Mouse (Mus musculus) hindbrain, embryonic 11.5 days (tissue): ENCODE measurements around the gene Hoxb8. TPM values are rescaled to one million over a fixed set of nuclear protein-coding genes. Genes with fewer than 3 reads are reported as not detected.

ENCODE experiments used
- ATAC-seq: fragments of 200-750 bp; cut with Nextera tagmentation; 2 replicates; pipeline ENCODE4 v1.8.0; 2017; ENCODE audit warnings: mild to moderate bottlenecking, moderate TSS enrichment, moderate library complexity; ENCODE audit not compliant: low FRiP score
- DNase-seq: peaks from one replicate; pipeline ENCODE4 v3.0.0-alpha.2; 2015; ENCODE audit warnings: low spot score
- H3K27ac ChIP-seq: fragments of 300-500 bp; sonication (generic); 2 replicates; pipeline ENCODE4 v1.5.1; 2014; ENCODE audit warnings: mild to moderate bottlenecking, low read depth, low read length
- H3K27me3 ChIP-seq: fragments of 300-500 bp; sonication (generic); 2 replicates; pipeline ENCODE4 v1.6.1; 2014; ENCODE audit warnings: mild to moderate bottlenecking, low read length, moderate library complexity, mixed read lengths; ENCODE audit not compliant: control insufficient read depth, insufficient read depth
- H3K36me3 ChIP-seq: fragments of 300-500 bp; sonication (generic); 2 replicates; pipeline ENCODE4 v1.6.1; 2014; ENCODE audit warnings: mild to moderate bottlenecking, low read length, moderate library complexity, mixed read lengths; ENCODE audit not compliant: control insufficient read depth, insufficient read depth
- H3K4me1 ChIP-seq: fragments of 300-500 bp; sonication (generic); replicated peaks from 2 replicates; pipeline ENCODE4 v1.6.1; 2014; ENCODE audit warnings: low read length, mixed read lengths; ENCODE audit not compliant: control insufficient read depth, insufficient read depth
- H3K4me2 ChIP-seq: fragments of 300-500 bp; sonication (generic); replicated peaks from 2 replicates; pipeline ENCODE4 v1.6.1; 2014; ENCODE audit warnings: mild to moderate bottlenecking, low read depth, low read length
- H3K4me3 ChIP-seq: fragments of 300-500 bp; sonication (generic); 2 replicates; pipeline ENCODE4 v1.5.1; 2014; ENCODE audit warnings: low read depth, low read length
- H3K9ac ChIP-seq: fragments of 300-500 bp; sonication (generic); 2 replicates; pipeline ENCODE4 v1.6.1; 2014; ENCODE audit warnings: low read depth, low read length
- H3K9me3 ChIP-seq: fragments of 300-500 bp; sonication (generic); 2 replicates; pipeline ENCODE4 v1.6.1; 2016; ENCODE audit warnings: low read length; ENCODE audit not compliant: control insufficient read depth
- WGBS: fragments of 180-500 bp; shearing (Covaris S2); extraction: QIAGEN DNeasy Blood & Tissue Kit; methylation state at CpG from one replicate; pipeline ENCODE4 v1.1.7; 2014; 5-methylcytosine and 5-hydroxymethylcytosine counted together
- polyA plus RNA-seq: library from polyadenylated mRNA; unstranded; fragments of >200 nt; fragmentation: Nextera tagmentation; extraction: Ambion mirVana; gene quantifications from 2 replicates; pipeline ENCODE4 v1.2.1, GENCODE M21; 2014

Gene Hoxb8
- polyA plus RNA-seq, 1 experiment from 2014 or later, result 3.1 TPM

- Histone ChIP-seq H3K27ac (peak overlapping the region; percentile 98), H3K36me3 (no peaks in the 10 kb centered on the region), H3K4me1 (no peaks in the 10 kb centered on the region), H3K9ac (peak overlapping the region; percentile 95), H3K4me2 (peak overlapping the region; percentile 79), H3K27me3 (peaks cover 77% of the 10 kb centered on the region), H3K9me3 (no peaks in the 10 kb centered on the region), H3K4me3 (peak overlapping the region; percentile 56)
- 2% methylated on average over 8 of the region's 8 CpGs for WGBS
- ATAC-seq (no peak), DNase-seq (peak; percentile 57)
Measured at GRCm38 (mm10) chr11:96324965-96325364, 43.3 kb downstream of the Hoxb8 start.

GRCm38 (mm10) chr11:96325747-96326212, 44.1 kb downstream of the Hoxb8 start:
- H3K4me2 ChIP-seq, result peak overlapping the region; percentile 79
- 1% methylated on average over 22 of the region's 22 CpGs for WGBS

GRCm38 (mm10) chr11:96326705-96327104, 45.0 kb downstream of the Hoxb8 start:
- DNase-seq (peak; percentile 57), ATAC-seq (no peak)
- Histone ChIP-seq H3K27me3 (peaks cover 79% of the 10 kb centered on the region), H3K9me3 (no peaks in the 10 kb centered on the region), H3K27ac (peak overlapping the region; percentile 98), H3K4me3 (peak overlapping the region; percentile 56), H3K4me2 (peak overlapping the region; percentile 79), H3K9ac (peak overlapping the region; percentile 95), H3K36me3 (no peaks in the 10 kb centered on the region), H3K4me1 (no peaks in the 10 kb centered on the region; the same call in 1 of the 2 replicates)
- 1% methylated on average over 12 of the region's 12 CpGs for WGBS

More at GRCm38 (mm10) chr11:96325747-96326212, 44.1 kb downstream of the Hoxb8 start:
- Histone ChIP-seq H3K9ac (peak overlapping the region; percentile 95), H3K9me3 (no peaks in the 10 kb centered on the region), H3K4me1 (no peaks in the 10 kb centered on the region; the same call in 1 of the 2 replicates), H3K27me3 (peaks cover 78% of the 10 kb centered on the region), H3K36me3 (no peaks in the 10 kb centered on the region), H3K27ac (peak overlapping the region; percentile 98), H3K4me3 (peak overlapping the region; percentile 56)
- DNase-seq, result peak; percentile 65
- no peak for ATAC-seq

- H3K9ac ChIP-seq, result peak overlapping the region; percentile 95
- H3K27ac ChIP-seq, result peak overlapping the region; percentile 98
- WGBS, result 2% methylated on average over 7 of the region's 7 CpGs
- peak; percentile 52 for DNase-seq
- peak overlapping the region; percentile 56 for H3K4me3 ChIP-seq
- H3K9me3 ChIP-seq, result no peaks in the 10 kb centered on the region
- H3K4me1 ChIP-seq, result no peaks in the 10 kb centered on the region; the same call in 1 of the 2 replicates
- H3K27me3 ChIP-seq, result peaks cover 80% of the 10 kb centered on the region
- ATAC-seq, result no peak
- H3K36me3 ChIP-seq, result no peaks in the 10 kb centered on the region
- H3K4me2 ChIP-seq, result peak overlapping the region; percentile 79
Measured at GRCm38 (mm10) chr11:96327122-96327521, 45.4 kb downstream of the Hoxb8 start.

GRCm38 (mm10) chr11:96327750-96328149, 46.0 kb downstream of the Hoxb8 start:
- H3K36me3 ChIP-seq, result no peaks in the 10 kb centered on the region
- H3K9ac ChIP-seq, result peak overlapping the region; percentile 95
- peak overlapping the region; percentile 79 for H3K4me2 ChIP-seq
- DNase-seq, result peak; percentile 53
- peak overlapping the region; percentile 56 for H3K4me3 ChIP-seq
- no peaks in the 10 kb centered on the region for H3K9me3 ChIP-seq
- no peaks in the 10 kb centered on the region; the same call in 1 of the 2 replicates for H3K4me1 ChIP-seq
- WGBS, result 0% methylated on average over 5 of the region's 5 CpGs
- H3K27me3 ChIP-seq, result peaks cover 82% of the 10 kb centered on the region
- ATAC-seq, result no peak
- peak overlapping the region; percentile 98 for H3K27ac ChIP-seq

GRCm38 (mm10) chr11:96328605-96329004, 46.9 kb downstream of the Hoxb8 start:
- Histone ChIP-seq H3K4me2 (peak overlapping the region; percentile 79), H3K4me1 (no peaks in the 10 kb centered on the region; the same call in 1 of the 2 replicates), H3K36me3 (no peaks in the 10 kb centered on the region), H3K27ac (peak overlapping the region; percentile 98), H3K27me3 (peaks cover 87% of the 10 kb centered on the region), H3K9ac (peak overlapping the region; percentile 95), H3K9me3 (no peaks in the 10 kb centered on the region), H3K4me3 (peak overlapping the region; percentile 56)
- WGBS, result 7% methylated on average over 8 of the region's 8 CpGs
- no peak for ATAC-seq
- no peak for DNase-seq

GRCm38 (mm10) chr11:96332105-96332504, 50.4 kb downstream of the Hoxb8 start:
- H3K36me3 ChIP-seq, result no peaks in the 10 kb centered on the region
- DNase-seq (peak; percentile 64), ATAC-seq (no peak)
- H3K4me3 ChIP-seq, result peak overlapping the region; percentile 56
- H3K9me3 ChIP-seq, result no peaks in the 10 kb centered on the region
- 2% methylated on average over 8 of the region's 8 CpGs for WGBS
- H3K4me1 ChIP-seq, result no peaks in the 10 kb centered on the region; the same call in 1 of the 2 replicates
- H3K27ac ChIP-seq, result peak overlapping the region; percentile 98
- H3K9ac ChIP-seq, result peak overlapping the region; percentile 96
- peak overlapping the region; percentile 79 for H3K4me2 ChIP-seq
- peaks cover 89% of the 10 kb centered on the region for H3K27me3 ChIP-seq

GRCm38 (mm10) chr11:96332618-96333032, 50.9 kb downstream of the Hoxb8 start:
- DNase-seq (peak; percentile 57), ATAC-seq (no peak)
- Histone ChIP-seq H3K9me3 (no peaks in the 10 kb centered on the region), H3K4me2 (peak overlapping the region; percentile 79), H3K27me3 (peaks cover 87% of the 10 kb centered on the region), H3K27ac (peak overlapping the region; percentile 98), H3K36me3 (no peaks in the 10 kb centered on the region), H3K4me1 (no peaks in the 10 kb centered on the region; the same call in 1 of the 2 replicates), H3K4me3 (peak overlapping the region; percentile 56), H3K9ac (peak overlapping the region; percentile 96)
- WGBS, result 2% methylated on average over 35 of the region's 35 CpGs
